Mouse (Mus musculus) spleen, adult 2 months (tissue): ENCODE measurements around the gene Synrg. TPM values are rescaled to one million over a fixed set of nuclear protein-coding genes. Genes with fewer than 3 reads are reported as not detected.

Experiments used
- DNase-seq, 2 experiments: peaks; one replicate each; pipeline versions ENCODE4 v3.0.0 to v3.0.0-alpha.2; 2012 to 2021; ENCODE audit warnings: low spot score in 2 of 2, low read depth in 1 of 2
- H3K27ac ChIP-seq: fragments of 200-500 bp; 2 replicates; pipeline ENCODE4 v1.5.1; 2012; ENCODE audit warnings: low read length, inconsistent platforms; ENCODE audit not compliant: insufficient read depth
- H3K27me3 ChIP-seq: fragments of 200-500 bp; 2 replicates; pipeline ENCODE4 v1.6.1; 2012; ENCODE audit warnings: mild to moderate bottlenecking, moderate library complexity, low read length, inconsistent platforms; ENCODE audit not compliant: control insufficient read depth, insufficient read depth
- H3K36me3 ChIP-seq: fragments of 200-500 bp; 2 replicates; pipeline ENCODE4 v1.6.1; 2012; ENCODE audit warnings: mild to moderate bottlenecking, low read length, inconsistent platforms; ENCODE audit not compliant: control insufficient read depth, insufficient read depth
- H3K4me1 ChIP-seq: fragments of 200-500 bp; 2 replicates; pipeline ENCODE4 v1.6.1; 2011; ENCODE audit warnings: inconsistent platforms; ENCODE audit not compliant: control insufficient read depth, insufficient read depth, insufficient read length
- H3K4me3 ChIP-seq: fragments of 200-500 bp; 2 replicates; pipeline ENCODE4 v1.5.1; 2011; ENCODE audit warnings: mild to moderate bottlenecking, inconsistent platforms; ENCODE audit not compliant: insufficient read depth, insufficient read length; ENCODE audit errors: extremely low read depth
- CTCF ChIP-seq: fragments of 200-500 bp; IDR thresholded peaks from 2 replicates; pipeline ENCODE4 v1.5.1; 2011; ENCODE audit warnings: mild to moderate bottlenecking, inconsistent platforms; ENCODE audit not compliant: insufficient read depth, insufficient read length, insufficient replicate concordance; ENCODE audit errors: extremely low read depth
- POLR2A ChIP-seq: fragments of 200-500 bp; IDR thresholded peaks from 2 replicates; pipeline ENCODE4 v1.6.1; 2011; ENCODE audit warnings: low read depth, low read length, inconsistent platforms
- WGBS: fragments of 180-500 bp; shearing (Covaris S2); methylation state at CpG from one replicate; pipeline ENCODE4 v1.1.7; 2018; 5-methylcytosine and 5-hydroxymethylcytosine counted together
- polyA plus RNA-seq: library from polyadenylated mRNA; depleted of rRNA; stranded (reverse); fragments of >200 nt; gene quantifications from 2 replicates; pipeline ENCODE4 v1.2.3, GENCODE M21; 2012

Gene Synrg
- polyA plus RNA-seq, 1 experiment: 19.4 TPM

DNA sequence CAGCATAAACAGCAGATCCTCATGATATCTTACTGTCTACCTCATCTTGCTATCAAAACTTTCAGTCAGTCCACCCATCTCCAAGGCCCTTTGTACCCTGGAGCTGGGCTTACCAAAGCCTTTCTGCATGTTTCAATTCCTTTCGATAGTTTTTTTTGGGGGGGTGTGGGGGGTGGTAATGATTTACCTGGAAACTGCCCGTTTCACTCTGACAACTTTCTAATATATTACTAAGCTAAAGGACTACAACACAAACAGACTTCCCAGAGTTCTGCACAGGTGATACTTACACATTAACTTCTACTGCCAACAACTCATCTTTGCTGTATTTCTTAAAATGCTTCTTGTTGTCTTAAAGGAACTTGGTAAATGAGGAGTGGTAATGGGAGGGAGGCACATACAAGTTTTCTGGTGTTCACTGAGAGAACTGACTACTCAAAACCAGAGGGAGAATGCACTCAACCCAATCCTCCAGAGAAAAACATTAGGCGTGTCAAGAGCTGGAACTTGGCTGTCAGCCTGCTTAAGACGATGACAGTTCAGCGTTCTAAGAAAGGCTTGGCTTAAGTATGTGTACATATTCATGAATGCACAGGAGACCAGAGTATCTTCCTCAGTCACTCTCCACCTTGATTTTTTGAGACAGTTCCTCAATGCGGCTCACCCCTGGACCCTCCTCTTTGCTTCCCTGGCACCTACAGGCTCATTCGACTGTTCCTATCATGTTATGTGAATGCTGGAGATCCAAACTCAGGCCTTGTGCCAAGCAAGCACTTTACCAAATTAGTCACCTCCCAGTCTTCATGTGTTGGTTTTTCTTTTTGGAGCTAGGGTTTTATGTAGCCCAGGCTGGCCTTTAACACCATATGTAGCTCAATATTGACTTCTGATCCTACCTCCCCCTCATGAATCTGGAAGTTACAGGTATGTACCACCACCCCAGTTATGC lies 109.9 kb downstream of the Synrg start:
- Histone ChIP-seq H3K27me3 (peaks cover 2% of the 10 kb centered on the region; the same call in 1 of the 2 replicates), H3K4me1 (no peaks in the 10 kb centered on the region), H3K27ac (no peak overlapping the region), H3K36me3 (no peaks in the 10 kb centered on the region), H3K4me3 (no peak overlapping the region)
- TF ChIP-seq CTCF (no peak), POLR2A (no peak)
- no peak for DNase-seq
- 82% methylated on average over 7 of the region's 7 CpGs for WGBS

DNA sequence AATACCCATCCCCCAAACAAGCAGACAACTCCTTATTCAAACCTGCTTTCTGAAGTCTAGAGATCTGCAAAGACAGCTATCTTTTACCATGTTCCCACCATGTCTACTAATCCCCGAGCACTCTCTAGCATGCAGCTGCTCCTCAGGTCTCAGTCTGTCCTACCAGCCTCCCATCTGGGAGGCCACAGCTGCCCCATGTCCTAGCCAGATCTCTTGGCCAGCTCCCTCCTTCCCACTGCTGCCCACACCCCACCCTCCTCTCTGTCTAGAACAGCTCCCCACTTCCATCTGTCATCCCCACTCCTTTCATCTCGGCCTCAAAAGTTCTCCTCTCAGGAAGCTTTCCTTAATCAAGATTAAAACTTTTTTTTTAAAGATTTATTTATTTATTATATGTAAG lies 112.8 kb downstream of the Synrg start:
- H3K36me3 ChIP-seq: no peaks in the 10 kb centered on the region
- H3K4me3 ChIP-seq: no peak overlapping the region
- H3K4me1 ChIP-seq: no peaks in the 10 kb centered on the region
- WGBS: 87% methylated on average over 2 of the region's 2 CpGs
- no peaks in the 10 kb centered on the region for H3K27me3 ChIP-seq
- no peak overlapping the region for H3K27ac ChIP-seq
- TF ChIP-seq CTCF: no peak
- no peak for TF ChIP-seq POLR2A
- DNase-seq: no peak

DNA sequence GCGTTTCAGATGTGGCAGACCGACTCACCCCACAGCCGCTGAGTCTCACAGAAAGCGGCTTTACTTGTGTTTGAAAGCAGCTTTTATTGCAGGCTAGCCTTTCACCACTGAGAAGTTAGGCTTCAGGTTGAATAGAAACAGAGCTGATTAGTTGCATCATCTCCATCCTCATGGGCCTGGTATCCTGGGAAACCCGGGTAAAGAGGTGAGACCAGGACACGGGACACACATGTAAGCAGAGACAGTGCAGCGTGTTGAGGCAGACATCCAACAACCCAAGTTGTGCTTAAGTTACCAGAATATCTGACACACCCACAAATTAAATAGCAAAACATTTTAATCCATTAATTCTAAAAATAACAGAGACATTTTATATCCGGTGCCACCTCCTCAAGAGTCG lies 114.4 kb downstream of the Synrg start:
- no peak for TF ChIP-seq CTCF
- TF ChIP-seq POLR2A: no peak

DNA sequence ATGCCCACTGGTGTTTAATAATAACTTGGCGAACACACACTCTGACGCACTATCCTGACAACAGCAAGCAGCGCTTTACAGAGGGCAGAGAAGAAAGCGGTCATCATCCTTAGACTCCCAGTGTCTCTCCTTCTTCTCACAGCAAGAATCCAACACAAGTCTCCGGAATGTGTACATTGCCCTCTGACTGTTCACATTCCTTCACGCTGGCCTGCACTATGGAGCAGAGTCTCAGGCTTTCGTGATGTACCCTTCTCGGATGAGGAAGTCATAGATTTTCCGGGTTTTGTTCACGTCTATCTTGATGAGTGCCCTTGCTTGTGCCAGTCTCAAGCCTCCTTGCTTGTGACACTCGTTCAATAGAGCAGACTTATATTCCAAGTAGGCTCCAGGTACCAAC lies 115.1 kb downstream of the Synrg start:
- TF ChIP-seq CTCF (no peak), POLR2A (no peak)
- DNase-seq: no peak
- 95% methylated on average over 11 of the region's 11 CpGs for WGBS
- H3K36me3 ChIP-seq: no peaks in the 10 kb centered on the region
- H3K4me1 ChIP-seq: no peaks in the 10 kb centered on the region
- H3K27ac ChIP-seq: no peak overlapping the region
- no peaks in the 10 kb centered on the region for H3K27me3 ChIP-seq
- no peak overlapping the region for H3K4me3 ChIP-seq

More for the DNA sequence above, 114.4 kb downstream of the Synrg start:
- Histone ChIP-seq H3K4me1 (no peaks in the 10 kb centered on the region), H3K4me3 (no peak overlapping the region), H3K27ac (no peak overlapping the region), H3K27me3 (no peaks in the 10 kb centered on the region), H3K36me3 (no peaks in the 10 kb centered on the region)
- no peak for DNase-seq
- 94% methylated on average over 9 of the region's 9 CpGs for WGBS

DNA sequence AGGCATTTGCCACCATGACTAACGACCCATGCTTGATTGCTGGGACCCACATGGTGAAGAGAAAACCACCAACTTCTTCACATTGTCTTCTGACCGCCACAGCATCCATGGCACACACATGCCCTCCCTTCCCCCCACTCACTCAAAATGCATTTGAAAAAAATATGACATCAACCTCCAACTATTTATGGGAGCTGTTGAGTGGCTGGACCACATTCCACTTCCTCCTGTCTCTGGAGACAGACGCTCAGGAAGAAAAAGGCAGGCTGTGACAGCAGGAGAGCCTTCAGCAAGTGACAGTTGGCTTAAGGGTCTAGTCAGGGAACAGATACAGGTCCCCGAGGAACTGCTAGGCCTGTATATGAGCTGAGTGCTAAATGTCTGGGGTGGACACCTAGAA lies 115.7 kb downstream of the Synrg start:
- Histone ChIP-seq H3K4me1 (no peaks in the 10 kb centered on the region), H3K27ac (no peak overlapping the region), H3K4me3 (no peak overlapping the region), H3K27me3 (no peaks in the 10 kb centered on the region), H3K36me3 (no peaks in the 10 kb centered on the region)
- TF ChIP-seq POLR2A (no peak), CTCF (no peak)
- WGBS: 86% methylated on average over 4 of the region's 4 CpGs
- DNase-seq: no peak

DNA sequence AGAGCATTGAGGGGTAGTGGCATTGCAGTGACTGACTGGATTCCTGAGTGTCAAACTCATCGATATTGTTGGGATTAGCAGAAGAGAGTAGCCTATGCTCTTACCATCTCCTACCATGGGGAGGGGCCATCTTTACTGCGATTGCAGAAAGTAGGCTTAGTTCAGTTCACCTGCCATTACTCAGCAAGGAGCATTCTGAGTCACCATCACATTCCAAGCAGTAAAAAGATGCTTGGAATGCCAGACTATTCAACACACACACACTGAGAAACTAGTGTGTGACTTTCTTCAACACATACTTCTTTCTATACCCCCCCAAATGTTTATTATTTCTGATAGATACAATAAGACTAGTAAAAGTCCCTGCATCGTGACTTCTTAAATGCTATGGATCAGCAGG lies 116.1 kb downstream of the Synrg start:
- Histone ChIP-seq H3K36me3 (no peaks in the 10 kb centered on the region), H3K27ac (no peak overlapping the region), H3K4me1 (no peaks in the 10 kb centered on the region), H3K4me3 (no peak overlapping the region), H3K27me3 (no peaks in the 10 kb centered on the region)
- TF ChIP-seq CTCF (no peak), POLR2A (no peak)
- DNase-seq: no peak
- 95% methylated on average over 3 of the region's 3 CpGs for WGBS

DNA sequence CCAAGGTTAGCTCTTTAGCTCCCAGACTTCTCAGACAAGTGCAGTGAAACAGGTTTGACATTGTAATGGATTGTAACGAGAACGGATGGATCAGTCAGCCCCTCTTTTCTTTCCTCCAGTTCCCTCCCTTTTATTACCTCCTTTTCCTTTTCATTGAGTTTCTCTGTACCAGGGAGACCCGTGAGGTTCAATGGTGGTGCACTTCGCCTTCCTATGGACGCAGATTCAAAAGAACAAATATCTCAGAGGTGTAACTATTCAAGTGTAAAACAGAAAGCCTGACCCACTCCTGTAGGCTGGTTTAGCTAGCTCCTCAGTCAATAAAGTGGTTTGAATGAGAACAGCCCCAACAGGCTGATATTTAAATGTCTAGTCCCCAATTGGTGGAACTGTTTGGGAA lies 117.7 kb downstream of the Synrg start:
- over 99% methylated on average over 5 of the region's 5 CpGs for whole genome bisulfite sequencing

More for the DNA sequence above, 117.7 kb downstream of the Synrg start:
- Histone ChIP-seq H3K4me1 (no peaks in the 10 kb centered on the region), H3K27me3 (no peaks in the 10 kb centered on the region), H3K27ac (no peak overlapping the region), H3K36me3 (no peaks in the 10 kb centered on the region), H3K4me3 (no peak overlapping the region)
- TF ChIP-seq CTCF (no peak), POLR2A (no peak)
- DNase-seq: no peak
